Mouse (Mus musculus) ES-Bruce4 (cell line): ENCODE data around the gene Ctsk.

Experiments used
- CTCF ChIP-seq: IDR thresholded peaks from one replicate; pipeline ENCODE4 v1.8.1; 2011; ENCODE audit warnings: low read depth, low read length
- EP300 ChIP-seq: IDR thresholded peaks from 2 replicates; pipeline ENCODE4 v1.6.1; 2011; ENCODE audit warnings: low read depth, low read length; ENCODE audit not compliant: insufficient read depth

- TF ChIP-seq EP300 (no peak), CTCF (no peak)
Measured at GRCm38 (mm10) chr3:95518891-95519290, 19.8 kb downstream of the Ctsk start.
